Mouse (Mus musculus): Measurements from ENCODE around the gene Bsx. TPM values are rescaled to one million over a fixed set of nuclear protein-coding genes. Genes with fewer than 3 reads are reported as not detected.
A peak's percentile ranks its signal among the peaks of the same experiment; 100 is the strongest.

Gene Bsx
- polyA plus RNA-seq (2015; fragmentation: Nextera tagmentation; extraction: Ambion mirVana) = 1.8 and 2.5 TPM in 2 replicates

- Histone ChIP-seq H3K36me3 (ENCODE audit: control insufficient read depth, insufficient read depth, low read length) (no peaks in the 10 kb centered on the region), H3K4me1 (ENCODE audit: control insufficient read depth, insufficient read depth, low read length) (peaks cover 5% of the 10 kb centered on the region; the same call in 1 of the 2 replicates), H3K9me3 (replicated peaks; ENCODE audit: control insufficient read depth, low read length, poor library complexity, severe bottlenecking) (no peaks in the 10 kb centered on the region), H3K9ac (ENCODE audit: low read depth, low read length) (no peak within 1 kb of the TSS), H3K27ac (ENCODE audit: low read length) (no peak within 1 kb of the TSS), H3K4me3 (ENCODE audit: low read depth, low read length) (no peak within 1 kb of the TSS), H3K4me2 (ENCODE audit: low read length) (no peak within 1 kb of the TSS), H3K27me3 (ENCODE audit: control insufficient read depth, insufficient read depth, low read depth, low read length) (peaks cover 48% of the 10 kb centered on the region)
- WGBS = 3% methylated on average over 32 of the region's 32 CpGs
- ATAC-seq = peak; percentile 71; the same call in 1 of the 2 replicates
Observed at GRCm38 (mm10) chr9:40873556-40874470, at the start of gene Bsx. Bsx (plus strand) TSS chr9:40874127.

GRCm38 (mm10) chr9:40825601-40826000 is 48.3 kb upstream of the Bsx start:
- no peaks in the 10 kb centered on the region for H3K27me3 ChIP-seq (ENCODE audit: control insufficient read depth, insufficient read depth, low read depth, low read length)
- no peak overlapping the region for H3K4me3 ChIP-seq (ENCODE audit: low read depth, low read length)
- H3K36me3 ChIP-seq (ENCODE audit: control insufficient read depth, insufficient read depth, low read length) = no peaks in the 10 kb centered on the region
- H3K27ac ChIP-seq (ENCODE audit: low read length) = no peak overlapping the region
- H3K4me1 ChIP-seq (ENCODE audit: control insufficient read depth, insufficient read depth, low read length) = peaks cover 7% of the 10 kb centered on the region; the same call in 1 of the 2 replicates
- ATAC-seq = no peak
- WGBS = 47% methylated on average over 6 of the region's 6 CpGs
- H3K9ac ChIP-seq (ENCODE audit: low read depth, low read length) = no peak overlapping the region
- H3K9me3 ChIP-seq (replicated peaks; ENCODE audit: control insufficient read depth, low read length, poor library complexity, severe bottlenecking) = no peaks in the 10 kb centered on the region
- H3K4me2 ChIP-seq (ENCODE audit: low read length) = no peak overlapping the region

GRCm38 (mm10) chr9:40827366-40827765 is 46.6 kb upstream of the Bsx start:
- no peak for ATAC-seq
- H3K9me3 ChIP-seq (replicated peaks; ENCODE audit: control insufficient read depth, low read length, poor library complexity, severe bottlenecking) = no peaks in the 10 kb centered on the region
- H3K36me3 ChIP-seq (ENCODE audit: control insufficient read depth, insufficient read depth, low read length) = no peaks in the 10 kb centered on the region
- H3K27me3 ChIP-seq (ENCODE audit: control insufficient read depth, insufficient read depth, low read depth, low read length) = no peaks in the 10 kb centered on the region
- no peak overlapping the region for H3K4me3 ChIP-seq (ENCODE audit: low read depth, low read length)
- H3K9ac ChIP-seq (ENCODE audit: low read depth, low read length) = no peak overlapping the region
- WGBS = 84% methylated on average over 4 of the region's 4 CpGs
- H3K4me2 ChIP-seq (ENCODE audit: low read length) = no peak overlapping the region
- no peak overlapping the region for H3K27ac ChIP-seq (ENCODE audit: low read length)
- H3K4me1 ChIP-seq (ENCODE audit: control insufficient read depth, insufficient read depth, low read length) = no peaks in the 10 kb centered on the region

- no peak overlapping the region for H3K4me2 ChIP-seq (ENCODE audit: low read length)
- no peaks in the 10 kb centered on the region for H3K36me3 ChIP-seq (ENCODE audit: control insufficient read depth, insufficient read depth, low read length)
- H3K27ac ChIP-seq (ENCODE audit: low read length) = no peak overlapping the region
- H3K4me1 ChIP-seq (ENCODE audit: control insufficient read depth, insufficient read depth, low read length) = no peaks in the 10 kb centered on the region
- 5% methylated on average over 12 of the region's 12 CpGs for WGBS
- no peaks in the 10 kb centered on the region for H3K9me3 ChIP-seq (replicated peaks; ENCODE audit: control insufficient read depth, low read length, poor library complexity, severe bottlenecking)
- no peak overlapping the region for H3K9ac ChIP-seq (ENCODE audit: low read depth, low read length)
- no peaks in the 10 kb centered on the region for H3K27me3 ChIP-seq (ENCODE audit: control insufficient read depth, insufficient read depth, low read depth, low read length)
- ATAC-seq = peak; percentile 36; the same call in 1 of the 2 replicates
- H3K4me3 ChIP-seq (ENCODE audit: low read depth, low read length) = no peak overlapping the region
Observed at GRCm38 (mm10) chr9:40834569-40834968, 39.4 kb upstream of the Bsx start.

GRCm38 (mm10) chr9:40836681-40837080 is 37.2 kb upstream of the Bsx start:
- H3K36me3 ChIP-seq (ENCODE audit: control insufficient read depth, insufficient read depth, low read length) = no peaks in the 10 kb centered on the region
- ATAC-seq = no peak
- no peaks in the 10 kb centered on the region for H3K27me3 ChIP-seq (ENCODE audit: control insufficient read depth, insufficient read depth, low read depth, low read length)
- no peak overlapping the region for H3K4me3 ChIP-seq (ENCODE audit: low read depth, low read length)
- no peak overlapping the region for H3K27ac ChIP-seq (ENCODE audit: low read length)
- H3K9ac ChIP-seq (ENCODE audit: low read depth, low read length) = no peak overlapping the region
- no peaks in the 10 kb centered on the region for H3K9me3 ChIP-seq (replicated peaks; ENCODE audit: control insufficient read depth, low read length, poor library complexity, severe bottlenecking)
- H3K4me2 ChIP-seq (ENCODE audit: low read length) = no peak overlapping the region
- no peaks in the 10 kb centered on the region for H3K4me1 ChIP-seq (ENCODE audit: control insufficient read depth, insufficient read depth, low read length)
- WGBS = 87% methylated on average over 3 of the region's 3 CpGs

GRCm38 (mm10) chr9:40839662-40840061 is 34.3 kb upstream of the Bsx start:
- WGBS = 86% methylated on average over 3 of the region's 3 CpGs
- ATAC-seq = no peak
- Histone ChIP-seq H3K36me3 (ENCODE audit: control insufficient read depth, insufficient read depth, low read length) (no peaks in the 10 kb centered on the region), H3K9ac (ENCODE audit: low read depth, low read length) (no peak overlapping the region), H3K4me2 (ENCODE audit: low read length) (no peak overlapping the region), H3K9me3 (replicated peaks; ENCODE audit: control insufficient read depth, low read length, poor library complexity, severe bottlenecking) (no peaks in the 10 kb centered on the region), H3K27ac (ENCODE audit: low read length) (no peak overlapping the region), H3K4me3 (ENCODE audit: low read depth, low read length) (no peak overlapping the region), H3K27me3 (ENCODE audit: control insufficient read depth, insufficient read depth, low read depth, low read length) (no peaks in the 10 kb centered on the region), H3K4me1 (ENCODE audit: control insufficient read depth, insufficient read depth, low read length) (no peaks in the 10 kb centered on the region)

GRCm38 (mm10) chr9:40851515-40851914 is 22.4 kb upstream of the Bsx start:
- Histone ChIP-seq H3K4me3 (ENCODE audit: low read depth, low read length) (no peak overlapping the region), H3K4me2 (ENCODE audit: low read length) (no peak overlapping the region), H3K27me3 (ENCODE audit: control insufficient read depth, insufficient read depth, low read depth, low read length) (peaks cover 2% of the 10 kb centered on the region), H3K9ac (ENCODE audit: low read depth, low read length) (no peak overlapping the region), H3K36me3 (ENCODE audit: control insufficient read depth, insufficient read depth, low read length) (no peaks in the 10 kb centered on the region), H3K27ac (ENCODE audit: low read length) (no peak overlapping the region), H3K9me3 (replicated peaks; ENCODE audit: control insufficient read depth, low read length, poor library complexity, severe bottlenecking) (no peaks in the 10 kb centered on the region), H3K4me1 (ENCODE audit: control insufficient read depth, insufficient read depth, low read length) (no peaks in the 10 kb centered on the region)
- no peak for ATAC-seq
- 32% methylated on average over 2 of the region's 2 CpGs for WGBS

GRCm38 (mm10) chr9:40858461-40859160 is 15.3 kb upstream of the Bsx start:
- no peaks in the 10 kb centered on the region for H3K36me3 ChIP-seq (ENCODE audit: control insufficient read depth, insufficient read depth, low read length)
- H3K4me2 ChIP-seq (ENCODE audit: low read length) = peak overlapping the region; percentile 73
- peak; percentile 74; the same call in 1 of the 2 replicates for ATAC-seq
- peak overlapping the region; percentile 39 for H3K4me3 ChIP-seq (ENCODE audit: low read depth, low read length)
- peaks cover 2% of the 10 kb centered on the region; the same call in 1 of the 2 replicates for H3K4me1 ChIP-seq (ENCODE audit: control insufficient read depth, insufficient read depth, low read length)
- no peak overlapping the region for H3K27ac ChIP-seq (ENCODE audit: low read length)
- H3K9me3 ChIP-seq (replicated peaks; ENCODE audit: control insufficient read depth, low read length, poor library complexity, severe bottlenecking) = no peaks in the 10 kb centered on the region
- H3K27me3 ChIP-seq (ENCODE audit: control insufficient read depth, insufficient read depth, low read depth, low read length) = no peaks in the 10 kb centered on the region; the same call in 1 of the 2 replicates
- WGBS = 3% methylated on average over 21 of the region's 21 CpGs
- H3K9ac ChIP-seq (ENCODE audit: low read depth, low read length) = peak overlapping the region; percentile 50; the same call in 1 of the 2 replicates
